28 mouse cellular contexts compared by ENCODE assay signal in the genomic region with DNA sequence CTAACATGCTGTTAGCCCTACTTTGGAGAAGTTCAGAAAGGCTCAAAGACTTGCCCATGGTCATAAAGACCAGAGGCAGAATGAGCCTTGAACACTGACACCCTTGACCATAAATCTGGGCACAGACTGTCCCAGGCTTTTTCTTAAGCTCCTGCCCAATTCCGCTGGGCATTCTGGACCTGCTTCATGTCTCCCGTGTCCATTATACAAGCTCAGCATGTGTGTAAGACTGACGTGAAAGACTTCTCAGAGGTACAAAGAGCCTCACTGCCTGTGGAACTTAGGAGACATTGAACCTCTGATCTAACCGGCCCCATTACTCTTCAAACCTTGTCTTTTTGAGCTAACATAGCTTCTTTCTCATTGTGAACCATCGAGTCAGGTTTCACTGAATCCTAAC. TPM values are rescaled to one million over a fixed set of nuclear protein-coding genes. Genes with fewer than 3 reads are reported as not detected.
"Had no signal": no experiment of that assay in that cellular context is flagged by ENCODE, and none has a peak within 500 bp of the region (broad histone marks: within the 10 kb centered on the region; RNA-seq: fewer than 3 reads in every experiment).

No protein-coding gene starts in this region.

- H3K27me3 ChIP-seq: embryonic facial prominence, embryonic 12.5 days; embryonic facial prominence, embryonic 13.5 days; embryonic facial prominence, embryonic 15.5 days; forebrain, embryonic 12.5 days; forebrain, embryonic 13.5 days; forebrain, embryonic 15.5 days had no signal

- H3K4me3 ChIP-seq: embryonic facial prominence, embryonic 10.5 days; embryonic facial prominence, embryonic 12.5 days; embryonic facial prominence, embryonic 13.5 days; embryonic facial prominence, embryonic 15.5 days; erythroblast, embryonic 14.5 days; forebrain, embryonic 10.5 days; forebrain, embryonic 12.5 days; forebrain, embryonic 13.5 days; forebrain, embryonic 15.5 days; gastrocnemius, adult 2 months; heart, adult 2 months had no signal

- H3K9ac ChIP-seq: embryonic facial prominence, embryonic 12.5 days; embryonic facial prominence, embryonic 13.5 days; embryonic facial prominence, embryonic 15.5 days; forebrain, embryonic 12.5 days; forebrain, embryonic 13.5 days; forebrain, embryonic 15.5 days; forebrain, postnatal 0 days had no signal

- H3K36me3 ChIP-seq: embryonic facial prominence, embryonic 10.5 days; embryonic facial prominence, embryonic 12.5 days; embryonic facial prominence, embryonic 13.5 days; embryonic facial prominence, embryonic 15.5 days; forebrain, embryonic 10.5 days; forebrain, embryonic 12.5 days; forebrain, embryonic 15.5 days had no signal

- H3K9me3 ChIP-seq: embryonic facial prominence, embryonic 10.5 days; embryonic facial prominence, embryonic 12.5 days; embryonic facial prominence, embryonic 13.5 days; embryonic facial prominence, embryonic 15.5 days; forebrain, embryonic 10.5 days; forebrain, embryonic 12.5 days; forebrain, embryonic 13.5 days; forebrain, embryonic 15.5 days had no signal

- H3K4me2 ChIP-seq: embryonic facial prominence, embryonic 12.5 days; embryonic facial prominence, embryonic 13.5 days; embryonic facial prominence, embryonic 15.5 days; forebrain, embryonic 12.5 days; forebrain, embryonic 13.5 days; forebrain, embryonic 15.5 days had no signal

- DNase-seq: cerebellum, adult 2 months; cerebellum, adult 8-10 months; cerebellum, adult 9-10 months; cerebellum, adult 9-11 months; cerebellum, postnatal 10 days; cerebellum, postnatal 14 days; cerebellum, postnatal 25 days; cerebellum, postnatal 36 days; embryo, embryonic 11 days; forebrain, postnatal 0 days; gastrocnemius, adult 2 months; gastrocnemius, postnatal 10 days; gastrocnemius, postnatal 14 days; gastrocnemius, postnatal 25 days; gastrocnemius, postnatal 36 days; heart, adult 18-20 months; heart, adult 2 months had no signal

- H3K27ac ChIP-seq: embryonic facial prominence, embryonic 10.5 days; embryonic facial prominence, embryonic 12.5 days; embryonic facial prominence, embryonic 13.5 days; embryonic facial prominence, embryonic 15.5 days; forebrain, embryonic 10.5 days; forebrain, embryonic 12.5 days; forebrain, embryonic 13.5 days; forebrain, embryonic 15.5 days; gastrocnemius, adult 2 months; heart, adult 2 months had no signal

- ATAC-seq: forebrain, embryonic 13.5 days; forebrain, embryonic 14.5 days; forebrain, embryonic 15.5 days; forebrain, embryonic 16.5 days; forebrain, postnatal 0 days had no signal

RNA-seq across cellular contexts. Expression of gene Gm973, which starts 22.3 kb away (rescaled TPM):
- polyA plus RNA-seq: erythroblast, embryonic 14.5 days had no signal
